Mouse (Mus musculus): ENCODE data around the gene Mllt3.
"Not testable (repeated sequence)": the region's sequence is repeated elsewhere in the genome, so short reads cannot be mapped to it uniquely, and the experiment has no call there.

Mllt3 gene

GRCm38 (mm10) chr4:88015261-88015660 is 17.9 kb downstream of the Mllt3 start:
- in situ Hi-C loops (cut with MboI), result loop anchor here (25.0 kb wide), 1 partner anchor 653 kb away; no protein-coding TSS in a partner anchor

- in situ Hi-C loops (cut with MboI), result loop anchor here (25.0 kb wide), 1 partner anchor 650 kb away; no protein-coding TSS in a partner anchor
These were observed 20.4 kb downstream of the Mllt3 start for GRCm38 (mm10) chr4:88012774-88013173.

- in situ Hi-C loops (cut with MboI), result loop anchor here (25.0 kb wide), 1 partner anchor 650 kb away; no protein-coding TSS in a partner anchor
These were observed 21.1 kb downstream of the Mllt3 start for GRCm38 (mm10) chr4:88011870-88012572.

- in situ Hi-C loops (cut with MboI), result loop anchor here (25.0 kb wide), 1 partner anchor 648 kb away; no protein-coding TSS in a partner anchor
These were observed 22.7 kb downstream of the Mllt3 start for GRCm38 (mm10) chr4:88010441-88010840.

- in situ Hi-C loops (cut with MboI), result loop anchor here (25.0 kb wide), 1 partner anchor 644 kb away; no protein-coding TSS in a partner anchor
These were observed 27.4 kb downstream of the Mllt3 start for GRCm38 (mm10) chr4:88005801-88006200.

GRCm38 (mm10) chr4:88003159-88003948 is 29.8 kb downstream of the Mllt3 start:
- in situ Hi-C loops (cut with MboI), result loop anchor here (25.0 kb wide), 1 partner anchor 641 kb away; no protein-coding TSS in a partner anchor

- in situ Hi-C loops (cut with MboI), result no loop called here
These were observed 41.5 kb downstream of the Mllt3 start for GRCm38 (mm10) chr4:87991710-87992109.

- in situ Hi-C loops (cut with MboI), result no loop called here
These were observed 42.2 kb downstream of the Mllt3 start for GRCm38 (mm10) chr4:87990940-87991339.

GRCm38 (mm10) chr4:87985281-87985680 is 47.9 kb downstream of the Mllt3 start:
- in situ Hi-C loops (cut with MboI), result no loop called here

- in situ Hi-C loops (cut with MboI), result no loop called here
These were observed 48.6 kb downstream of the Mllt3 start for GRCm38 (mm10) chr4:87984589-87984988.

- in situ Hi-C loops (cut with MboI), result no loop called here
These were observed 49.1 kb downstream of the Mllt3 start for GRCm38 (mm10) chr4:87984091-87984490.

GRCm38 (mm10) chr4:87982578-87982977 is 50.6 kb downstream of the Mllt3 start:
- in situ Hi-C loops (cut with MboI), result no loop called here

- in situ Hi-C loops (cut with MboI), result no loop called here
These were observed 55.2 kb downstream of the Mllt3 start for GRCm38 (mm10) chr4:87977820-87978448.

GRCm38 (mm10) chr4:87965836-87966235 is 67.3 kb downstream of the Mllt3 start:
- in situ Hi-C loops (cut with MboI), result no loop called here

GRCm38 (mm10) chr4:87964890-87965289 is 68.3 kb downstream of the Mllt3 start:
- in situ Hi-C loops (cut with MboI), result not testable (repeated sequence)

GRCm38 (mm10) chr4:87963773-87964076 is 69.4 kb downstream of the Mllt3 start:
- in situ Hi-C loops (cut with MboI), result no loop called here

GRCm38 (mm10) chr4:87963055-87963772 is 70.0 kb downstream of the Mllt3 start:
- in situ Hi-C loops (cut with MboI), result no loop called here

GRCm38 (mm10) chr4:87961872-87962271 is 71.3 kb downstream of the Mllt3 start:
- in situ Hi-C loops (cut with MboI), result no loop called here

GRCm38 (mm10) chr4:87957852-87958251 is 75.3 kb downstream of the Mllt3 start:
- in situ Hi-C loops (cut with MboI), result no loop called here

- in situ Hi-C loops (cut with MboI), result no loop called here
These were observed 76.0 kb downstream of the Mllt3 start for GRCm38 (mm10) chr4:87957198-87957597.

GRCm38 (mm10) chr4:87955132-87955531 is 78.0 kb downstream of the Mllt3 start:
- in situ Hi-C loops (cut with MboI), result no loop called here
